Mouse (Mus musculus) hindbrain, embryonic 16.5 days (tissue): ENCODE data around the gene Cabp4. TPM values are rescaled to one million over a fixed set of nuclear protein-coding genes. Genes with fewer than 3 reads are reported as not detected.

Experiments
- ATAC-seq: fragments of 200-750 bp; cut with Nextera tagmentation; 2 replicates; pipeline ENCODE4 v1.8.0; 2017; ENCODE audit warnings: moderate TSS enrichment, moderate library complexity
- H3K27ac ChIP-seq: fragments of 300-500 bp; sonication (generic); 2 replicates; pipeline ENCODE4 v1.5.1; 2014; ENCODE audit warnings: low read depth, mild to moderate bottlenecking, control low read depth, low read length, moderate library complexity
- H3K27me3 ChIP-seq: fragments of 300-500 bp; sonication (generic); replicated peaks from 2 replicates; pipeline ENCODE4 v1.6.1; 2014; ENCODE audit warnings: low read length; ENCODE audit not compliant: control insufficient read depth, insufficient read depth
- H3K36me3 ChIP-seq: fragments of 300-500 bp; sonication (generic); 2 replicates; pipeline ENCODE4 v1.6.1; 2014; ENCODE audit warnings: mild to moderate bottlenecking, low read length, moderate library complexity, mixed read lengths; ENCODE audit not compliant: control insufficient read depth, insufficient read depth
- H3K4me1 ChIP-seq: fragments of 300-500 bp; sonication (generic); 2 replicates; pipeline ENCODE4 v1.6.1; 2014; ENCODE audit warnings: low read depth, low read length; ENCODE audit not compliant: control insufficient read depth, insufficient read depth
- H3K4me2 ChIP-seq: fragments of 300-500 bp; sonication (generic); 2 replicates; pipeline ENCODE4 v1.6.1; 2014; ENCODE audit warnings: mild to moderate bottlenecking, low read length, control low read depth, moderate library complexity
- H3K4me3 ChIP-seq: fragments of 300-500 bp; sonication (generic); 2 replicates; pipeline ENCODE4 v1.5.1; 2014; ENCODE audit warnings: mild to moderate bottlenecking, low read length, control low read depth, moderate library complexity
- H3K9ac ChIP-seq: fragments of 300-500 bp; sonication (generic); 2 replicates; pipeline ENCODE4 v1.6.1; 2014; ENCODE audit warnings: low read depth, mild to moderate bottlenecking, control low read depth, low read length, moderate library complexity
- H3K9me3 ChIP-seq: fragments of 300-500 bp; sonication (generic); 2 replicates; pipeline ENCODE4 v1.6.1; 2014; ENCODE audit warnings: mild to moderate bottlenecking, low read length, moderate library complexity; ENCODE audit not compliant: control insufficient read depth
- WGBS: fragments of 180-500 bp; shearing (Covaris S2); extraction: QIAGEN DNeasy Blood & Tissue Kit; methylation state at CpG from one replicate; pipeline ENCODE4 v1.1.7; 2014; 5-methylcytosine and 5-hydroxymethylcytosine counted together
- polyA plus RNA-seq: library from polyadenylated mRNA; unstranded; fragments of >200 nt; fragmentation: Nextera tagmentation; extraction: Ambion mirVana; gene quantifications from 2 replicates; pipeline ENCODE4 v1.2.1, GENCODE M21; 2015

Cabp4 gene
- polyA plus RNA-seq, 1 experiment from 2014 or later = 0.24 TPM

DNA sequence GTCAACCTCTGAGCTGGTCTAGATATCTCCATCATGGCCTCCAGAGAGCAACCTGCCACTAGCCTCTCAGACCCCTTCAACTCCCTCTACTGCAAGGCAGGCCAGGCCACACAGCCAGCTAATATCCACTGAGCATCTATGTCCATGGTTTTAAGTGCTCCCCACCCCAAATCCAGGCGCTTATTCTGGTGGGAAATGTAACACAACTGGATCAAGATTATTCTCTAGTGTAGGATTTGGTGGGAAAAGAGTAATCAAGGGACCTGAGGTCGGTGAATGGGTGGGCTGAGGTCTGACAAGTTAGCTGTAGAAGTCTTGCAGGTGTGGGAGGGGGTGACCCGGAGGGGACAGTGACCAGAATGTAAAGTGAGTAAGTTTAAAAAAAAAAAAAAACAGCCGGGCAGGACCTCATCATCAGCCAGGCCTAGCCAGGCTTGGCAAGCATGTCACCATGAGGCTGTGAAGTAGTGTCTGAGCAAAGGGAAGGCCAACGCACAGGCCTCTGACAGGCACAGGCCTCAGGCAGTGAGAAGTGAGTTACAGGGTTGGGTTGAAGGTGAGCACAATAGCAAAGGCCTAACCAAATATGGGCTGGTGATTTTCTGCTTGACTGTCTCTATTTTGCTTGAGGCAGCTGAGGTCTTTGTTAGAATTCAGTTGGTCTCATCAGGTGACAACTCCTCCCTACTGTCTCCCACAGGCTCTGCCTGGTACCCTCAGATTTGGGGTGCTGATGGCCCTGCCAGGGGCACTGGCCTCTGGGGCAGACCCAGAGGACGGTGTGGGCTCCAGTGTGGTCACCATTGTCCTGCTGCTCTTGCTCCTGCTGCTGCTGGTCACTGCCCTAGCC lies 11.6 kb upstream of the Cabp4 start:
- Histone ChIP-seq H3K27ac (no peak overlapping the region), H3K27me3 (no peaks in the 10 kb centered on the region), H3K9me3 (no peaks in the 10 kb centered on the region), H3K4me3 (no peak overlapping the region), H3K4me1 (no peaks in the 10 kb centered on the region), H3K4me2 (no peak overlapping the region), H3K36me3 (peaks cover 45% of the 10 kb centered on the region), H3K9ac (no peak overlapping the region)
- no peak for ATAC-seq
- WGBS = 67% methylated on average over 6 of the region's 6 CpGs

DNA sequence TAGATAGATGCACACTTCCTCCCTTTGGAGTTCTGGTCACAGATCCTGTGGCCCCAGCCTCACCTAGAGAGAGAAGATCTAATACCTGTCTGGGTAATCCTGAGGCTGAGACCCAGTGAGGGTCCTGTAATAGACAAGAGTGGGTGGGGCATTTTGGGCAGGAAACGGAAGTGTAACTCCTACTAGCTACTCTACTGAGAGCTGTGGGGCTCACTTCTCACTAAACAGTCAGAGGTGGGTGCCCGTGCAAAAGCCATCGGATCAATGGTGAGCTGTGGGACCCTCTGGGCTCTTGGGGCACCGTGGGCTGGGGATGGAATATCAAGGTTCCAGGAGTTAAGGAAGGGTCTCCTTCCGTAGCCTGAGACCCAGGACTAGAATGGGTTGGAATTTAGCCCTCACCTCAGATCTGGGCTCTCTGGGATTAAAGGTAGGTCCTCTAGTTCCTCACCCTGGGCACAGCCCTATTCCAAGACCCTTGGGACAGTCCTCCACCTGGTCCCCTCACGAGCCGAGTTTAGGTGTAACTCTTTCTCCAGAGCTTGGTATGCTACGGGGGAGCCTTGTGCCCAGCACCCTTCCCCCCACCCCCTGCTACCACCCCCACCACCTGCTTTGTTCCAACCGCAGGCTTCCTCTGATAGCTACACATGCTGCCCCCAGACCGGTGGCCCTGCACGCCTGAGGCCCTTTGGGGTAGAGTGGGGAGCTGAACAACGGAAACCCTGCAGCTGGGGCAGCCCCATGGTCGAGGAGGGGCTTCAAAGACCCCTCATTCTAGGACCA lies 10.8 kb upstream of the Cabp4 start:
- Histone ChIP-seq H3K9me3 (no peaks in the 10 kb centered on the region), H3K4me3 (no peak overlapping the region), H3K36me3 (peaks cover 43% of the 10 kb centered on the region), H3K9ac (no peak overlapping the region; the same call in 1 of the 2 replicates), H3K4me1 (peaks cover 7% of the 10 kb centered on the region), H3K27ac (no peak overlapping the region), H3K4me2 (no peak overlapping the region), H3K27me3 (no peaks in the 10 kb centered on the region)
- WGBS = 82% methylated on average over 13 of the region's 13 CpGs
- ATAC-seq = no peak

DNA sequence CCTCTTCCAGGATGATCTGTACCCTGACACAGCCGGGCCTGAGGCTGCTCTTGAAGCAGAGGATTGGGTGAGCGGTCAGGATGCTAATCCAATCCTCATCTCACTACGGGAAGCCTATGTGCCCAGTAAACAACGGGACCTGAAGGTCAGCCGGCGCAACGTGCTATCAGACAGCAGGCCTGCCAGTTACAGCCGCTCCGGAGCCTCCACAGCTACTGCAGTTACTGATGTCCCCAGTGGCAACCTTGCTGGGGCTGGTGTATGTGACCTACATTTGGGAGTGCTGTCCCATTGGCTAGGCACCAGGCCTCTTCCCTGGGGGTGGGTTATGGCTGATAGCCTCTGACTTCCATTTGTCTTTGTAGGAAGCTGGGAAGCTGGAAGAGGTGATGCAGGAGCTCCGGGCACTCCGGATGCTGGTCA lies 9.4 kb upstream of the Cabp4 start, which contains the start of gene Ptprcap:
Gene Ptprcap, plus strand, starts transcription at position 373 of the 423 bp plus-strand sequence.
- Histone ChIP-seq H3K27ac (peak within 1 kb of the TSS; percentile 34; the same call in 1 of the 2 replicates), H3K27me3 (no peaks in the 10 kb centered on the region), H3K4me1 (peaks cover 13% of the 10 kb centered on the region), H3K36me3 (peaks cover 30% of the 10 kb centered on the region), H3K4me2 (no peak within 1 kb of the TSS; the same call in 1 of the 2 replicates), H3K9ac (no peak within 1 kb of the TSS), H3K4me3 (no peak within 1 kb of the TSS), H3K9me3 (no peaks in the 10 kb centered on the region)
- no peak for ATAC-seq
- WGBS = 75% methylated on average over 11 of the region's 11 CpGs

DNA sequence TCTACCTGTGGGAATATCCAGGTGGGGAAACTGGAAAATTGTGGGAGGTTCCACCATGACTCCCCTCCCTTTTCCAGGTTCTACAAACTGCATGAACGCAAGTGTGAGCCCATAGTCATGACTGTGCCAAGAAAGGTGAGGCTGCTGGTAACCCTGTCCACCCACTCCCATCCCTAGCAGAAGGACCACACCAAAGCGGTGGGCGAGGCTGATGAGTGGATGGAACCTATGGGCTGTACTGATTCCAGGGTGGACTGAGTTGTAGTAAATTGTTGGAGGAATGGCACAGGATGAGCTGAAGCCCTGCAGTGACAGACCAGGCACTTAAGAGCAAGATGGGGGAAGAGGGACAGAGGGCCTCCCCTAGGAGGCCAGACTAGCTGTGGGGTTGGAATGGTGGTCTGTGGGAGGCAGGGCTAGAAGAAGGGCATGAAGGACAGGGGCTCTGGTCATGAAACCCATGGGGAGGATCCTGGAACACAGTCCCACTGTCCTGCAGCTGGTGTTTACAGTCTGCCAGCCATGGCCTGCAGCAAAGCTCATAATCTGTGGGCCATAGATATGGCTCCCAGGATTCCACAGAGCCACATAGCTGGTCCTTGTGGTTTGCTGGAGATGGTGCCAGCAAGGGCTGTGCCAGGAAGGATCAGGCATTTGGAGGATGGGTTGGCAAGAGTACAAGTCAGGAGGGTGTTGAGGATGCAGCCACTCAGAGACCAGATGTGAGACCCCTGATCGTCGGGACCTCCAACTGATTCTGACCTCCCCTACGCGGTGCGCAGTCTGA lies 8.8 kb upstream of the Cabp4 start:
- Histone ChIP-seq H3K4me2 (no peak overlapping the region), H3K9ac (no peak overlapping the region), H3K27ac (peak overlapping the region; percentile 23; the same call in 1 of the 2 replicates), H3K4me3 (no peak overlapping the region), H3K9me3 (no peaks in the 10 kb centered on the region), H3K27me3 (no peaks in the 10 kb centered on the region), H3K4me1 (peaks cover 19% of the 10 kb centered on the region), H3K36me3 (peaks cover 24% of the 10 kb centered on the region)
- no peak for ATAC-seq
- 82% methylated on average over 8 of the region's 8 CpGs for WGBS

DNA sequence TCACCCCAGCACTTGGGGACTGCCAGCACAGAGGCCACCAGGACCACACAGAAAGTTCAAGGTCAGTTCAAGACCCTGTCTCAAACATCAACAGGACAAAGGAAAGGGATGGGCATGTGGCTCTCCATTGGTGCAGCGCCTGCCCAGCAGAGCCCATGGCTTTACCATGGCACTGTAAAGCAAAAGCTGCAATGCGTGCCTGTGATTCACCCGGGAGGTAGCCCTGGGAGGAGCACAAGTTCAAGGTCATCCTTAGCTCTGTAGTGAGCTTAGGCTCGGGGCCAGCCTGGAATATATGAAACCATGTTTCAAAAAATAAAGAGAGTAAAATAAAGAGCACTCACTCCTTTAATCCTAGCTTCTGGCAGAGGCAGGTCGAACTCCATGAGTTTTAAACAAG lies 8.1 kb upstream of the Cabp4 start:
- no peaks in the 10 kb centered on the region for H3K9me3 ChIP-seq
- H3K4me1 ChIP-seq = peaks cover 20% of the 10 kb centered on the region
- H3K27ac ChIP-seq = no peak overlapping the region
- no peak overlapping the region for H3K4me3 ChIP-seq
- WGBS = 87% methylated on average over 5 of the region's 5 CpGs
- H3K27me3 ChIP-seq = no peaks in the 10 kb centered on the region
- H3K9ac ChIP-seq = no peak overlapping the region
- H3K4me2 ChIP-seq = no peak overlapping the region
- H3K36me3 ChIP-seq = peaks cover 19% of the 10 kb centered on the region
- no peak for ATAC-seq

DNA sequence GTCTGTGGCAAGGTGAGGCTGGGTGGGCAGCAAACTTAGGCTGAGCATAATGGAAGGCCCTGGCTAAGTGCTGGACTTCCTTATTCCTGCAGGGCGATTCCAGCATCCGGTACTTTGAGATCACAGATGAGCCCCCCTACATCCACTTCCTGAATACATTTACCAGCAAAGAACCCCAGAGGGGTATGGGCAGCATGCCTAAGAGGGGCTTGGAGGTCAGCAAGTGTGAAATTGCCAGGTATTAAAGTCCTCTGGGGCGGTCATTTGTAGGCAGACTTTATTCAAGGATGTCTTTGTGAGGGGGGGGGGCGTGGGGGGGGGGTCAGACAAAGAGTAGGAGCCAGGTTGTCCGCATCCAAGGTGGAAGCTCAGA lies 7.6 kb upstream of the Cabp4 start:
- Histone ChIP-seq H3K9ac (no peak overlapping the region), H3K27me3 (no peaks in the 10 kb centered on the region), H3K27ac (no peak overlapping the region), H3K9me3 (no peaks in the 10 kb centered on the region), H3K4me1 (peaks cover 20% of the 10 kb centered on the region), H3K4me3 (no peak overlapping the region), H3K36me3 (peaks cover 16% of the 10 kb centered on the region), H3K4me2 (no peak overlapping the region)
- 74% methylated on average over 5 of the region's 5 CpGs for WGBS
- ATAC-seq = no peak

DNA sequence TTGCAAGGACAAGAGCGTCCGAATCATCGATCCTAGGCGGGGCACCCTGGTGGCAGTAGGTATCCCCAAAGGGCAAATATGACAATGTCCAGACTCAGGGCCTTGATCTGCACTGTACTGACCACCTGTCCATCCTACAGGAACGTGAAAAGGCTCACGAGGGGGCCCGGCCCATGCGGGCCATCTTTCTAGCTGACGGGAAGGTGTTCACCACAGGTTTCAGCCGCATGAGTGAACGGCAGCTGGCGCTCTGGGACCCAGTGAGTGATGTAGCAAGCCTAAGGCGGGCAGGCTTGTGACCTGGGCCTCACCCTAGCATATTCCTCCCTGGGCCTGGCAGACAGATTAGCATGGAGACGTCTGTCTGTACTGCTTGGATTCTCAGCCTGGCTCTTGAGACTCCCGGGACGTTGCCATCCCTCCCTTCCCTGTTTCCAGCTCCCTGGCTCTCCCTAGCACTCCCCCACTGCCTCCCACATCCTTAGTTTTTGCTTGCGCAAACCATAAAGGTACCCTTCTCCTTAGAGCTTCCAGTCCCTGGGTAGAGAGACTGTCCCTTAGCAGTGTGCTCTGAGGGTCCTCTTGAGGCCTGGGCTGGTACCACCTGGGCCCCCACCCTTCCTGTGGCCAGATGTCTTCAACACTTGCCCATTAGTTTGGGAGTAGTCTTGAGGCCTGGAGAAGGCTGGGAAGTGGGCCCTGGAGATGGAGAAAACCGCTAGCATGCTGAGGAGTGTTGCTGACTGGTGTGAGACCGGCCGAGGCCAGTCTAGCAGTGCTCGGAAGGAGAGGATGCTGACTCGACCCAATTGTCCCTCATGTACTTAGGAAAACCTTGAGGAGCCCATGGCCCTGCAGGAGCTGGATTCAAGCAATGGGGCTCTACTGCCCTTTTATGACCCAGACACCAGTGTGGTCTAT lies 7.0 kb upstream of the Cabp4 start:
- no peak overlapping the region for H3K9ac ChIP-seq
- no peaks in the 10 kb centered on the region for H3K9me3 ChIP-seq
- H3K4me3 ChIP-seq = no peak overlapping the region
- ATAC-seq = no peak
- no peak overlapping the region for H3K27ac ChIP-seq
- WGBS = 91% methylated on average over 22 of the region's 22 CpGs
- H3K36me3 ChIP-seq = peaks cover 10% of the 10 kb centered on the region
- no peaks in the 10 kb centered on the region for H3K27me3 ChIP-seq
- H3K4me2 ChIP-seq = no peak overlapping the region
- H3K4me1 ChIP-seq = peaks cover 20% of the 10 kb centered on the region

DNA sequence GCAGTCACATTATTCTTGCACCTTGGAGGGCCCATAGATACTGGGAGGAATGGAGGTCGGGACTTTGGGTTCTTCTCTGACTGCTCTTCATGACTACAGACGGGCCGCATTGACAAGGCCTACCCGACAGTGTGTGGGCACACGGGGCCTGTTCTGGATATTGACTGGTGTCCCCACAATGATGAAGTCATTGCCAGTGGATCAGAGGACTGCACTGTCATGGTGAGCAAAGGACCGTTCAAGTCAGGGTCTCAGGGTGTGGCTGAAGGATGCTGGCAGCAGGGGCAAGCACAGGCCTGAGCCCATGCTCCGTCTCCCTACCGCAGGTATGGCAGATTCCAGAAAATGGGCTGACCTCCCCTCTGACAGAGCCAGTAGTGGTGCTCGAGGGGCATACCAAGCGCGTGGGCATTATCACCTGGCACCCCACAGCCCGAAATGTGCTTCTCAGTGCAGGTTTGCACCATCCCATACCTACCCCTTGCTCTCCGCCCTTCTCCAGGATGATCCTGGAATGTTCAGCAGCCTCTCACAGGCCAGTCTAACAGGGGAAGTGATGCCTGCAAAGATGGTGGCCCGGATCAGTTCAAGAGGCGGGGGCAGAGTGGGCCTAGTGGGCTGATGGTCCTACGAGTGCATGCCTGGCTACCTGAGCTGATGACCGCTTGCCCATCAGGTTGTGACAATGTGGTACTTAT lies 6.1 kb upstream of the Cabp4 start:
- peaks cover 9% of the 10 kb centered on the region for H3K36me3 ChIP-seq
- peaks cover 20% of the 10 kb centered on the region for H3K4me1 ChIP-seq
- H3K9me3 ChIP-seq = no peaks in the 10 kb centered on the region
- no peak overlapping the region for H3K4me3 ChIP-seq
- peak overlapping the region; percentile 76 for H3K4me2 ChIP-seq
- no peak overlapping the region for H3K27ac ChIP-seq
- ATAC-seq = no peak
- H3K9ac ChIP-seq = no peak overlapping the region
- H3K27me3 ChIP-seq = no peaks in the 10 kb centered on the region
- WGBS = 97% methylated on average over 17 of the region's 17 CpGs
